ENCODE assay signal across 19 mouse cellular contexts in the genomic region with DNA sequence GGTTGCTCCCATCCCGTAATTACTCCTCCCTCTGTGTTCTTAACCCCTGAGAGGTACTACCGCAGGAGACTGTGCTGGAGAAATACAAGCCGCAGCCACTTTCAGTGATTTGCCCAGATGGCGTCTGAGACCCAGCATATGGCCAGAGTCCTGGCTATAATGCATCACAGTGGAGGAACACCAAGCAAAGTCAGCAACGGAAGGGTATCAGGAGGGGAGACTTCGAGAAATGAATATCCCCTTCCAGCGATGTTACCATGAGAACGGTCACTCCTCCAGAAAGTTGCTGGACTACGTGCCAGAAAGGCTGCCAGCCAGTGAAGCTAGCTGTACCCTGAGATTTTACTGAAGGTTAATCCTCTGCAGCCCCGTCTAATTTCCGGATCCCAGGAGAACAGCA.
DNase-seq lines count a peak whose midpoint lies in the region; ATAC-seq lines count a peak whose summit lies in the region.
"Had no signal": no experiment of that assay in that cellular context is flagged by ENCODE, and none has a peak within 500 bp of the region (broad histone marks: within the 10 kb centered on the region; RNA-seq: fewer than 3 reads in every experiment).

No protein-coding gene starts in this region.

- no peaks in the 10 kb centered on the region for H3K9me3 ChIP-seq in hindbrain, embryonic 15.5 days
- no peaks in the 10 kb centered on the region for H3K9me3 ChIP-seq in hindbrain, embryonic 14.5 days (ENCODE audit: control insufficient read depth, low read length)
- no peaks in the 10 kb centered on the region for H3K9me3 ChIP-seq in limb, embryonic 12.5 days
- H3K9me3 ChIP-seq in limb, embryonic 10.5 days (replicated peaks), result no peaks in the 10 kb centered on the region
- H3K9me3 ChIP-seq: midbrain, embryonic 15.5 days; stomach, embryonic 15.5 days had no signal

- H3K36me3 ChIP-seq in hindbrain, embryonic 15.5 days, result no peaks in the 10 kb centered on the region
- no peaks in the 10 kb centered on the region for H3K36me3 ChIP-seq in hindbrain, embryonic 14.5 days (replicated peaks; ENCODE audit: control insufficient read depth, insufficient read depth)
- H3K36me3 ChIP-seq in limb, embryonic 12.5 days, result no peaks in the 10 kb centered on the region
- no peaks in the 10 kb centered on the region for H3K36me3 ChIP-seq in limb, embryonic 10.5 days
- H3K36me3 ChIP-seq: midbrain, embryonic 15.5 days; stomach, embryonic 15.5 days had no signal

- 75% methylated on average over 11 of the region's 11 CpGs for WGBS in hindbrain, embryonic 15.5 days
- 74% methylated on average over 11 of the region's 11 CpGs for WGBS in hindbrain, embryonic 14.5 days
- WGBS in limb, embryonic 12.5 days, result 53% methylated on average over 11 of the region's 11 CpGs
- 86% methylated on average over 11 of the region's 11 CpGs for WGBS in limb, embryonic 10.5 days

- H3K4me3 ChIP-seq in hindbrain, embryonic 15.5 days, result no peak overlapping the region
- no peak overlapping the region for H3K4me3 ChIP-seq in hindbrain, embryonic 14.5 days (replicated peaks; ENCODE audit: low read length)
- no peak overlapping the region for H3K4me3 ChIP-seq in limb, embryonic 12.5 days (replicated peaks)
- H3K4me3 ChIP-seq in limb, embryonic 10.5 days, result no peak overlapping the region
- H3K4me3 ChIP-seq: heart, adult 2 months; megakaryocyte, embryonic 14.5 days; midbrain, embryonic 15.5 days; stomach, embryonic 15.5 days had no signal

- H3K4me1 ChIP-seq in hindbrain, embryonic 15.5 days (replicated peaks), result no peaks in the 10 kb centered on the region
- peaks cover 5% of the 10 kb centered on the region; the same call in 1 of the 2 replicates for H3K4me1 ChIP-seq in hindbrain, embryonic 14.5 days (replicated peaks; ENCODE audit: control insufficient read depth, insufficient read depth, low read length)
- H3K4me1 ChIP-seq in limb, embryonic 12.5 days (replicated peaks), result peaks cover 22% of the 10 kb centered on the region
- H3K4me1 ChIP-seq in limb, embryonic 10.5 days, result peaks cover 27% of the 10 kb centered on the region
- H3K4me1 ChIP-seq: midbrain, embryonic 15.5 days; stomach, embryonic 15.5 days had no signal

- no peak overlapping the region for H3K4me2 ChIP-seq in hindbrain, embryonic 15.5 days
- no peak overlapping the region for H3K4me2 ChIP-seq in hindbrain, embryonic 14.5 days (replicated peaks)
- H3K4me2 ChIP-seq in limb, embryonic 12.5 days, result no peak overlapping the region
- H3K4me2 ChIP-seq: liver, embryonic 11.5 days; midbrain, embryonic 15.5 days; stomach, embryonic 15.5 days had no signal

- ATAC-seq in hindbrain, embryonic 15.5 days (ENCODE audit: low FRiP score, low read depth), result 0 out of 2 replicates have a peak, but pooled peaks have one; percentile 23
- ATAC-seq in hindbrain, embryonic 14.5 days (ENCODE audit: low FRiP score), result no peak
- ATAC-seq in limb, embryonic 12.5 days (ENCODE audit: insufficient number of reproducible peaks, insufficient read depth, low FRiP score, low TSS enrichment, low read depth), result peak; percentile 26; the same call in 1 of the 2 replicates
- ATAC-seq: midbrain, embryonic 15.5 days had no signal

- no peak overlapping the region for H3K9ac ChIP-seq in hindbrain, embryonic 15.5 days
- no peak overlapping the region for H3K9ac ChIP-seq in hindbrain, embryonic 14.5 days
- no peak overlapping the region for H3K9ac ChIP-seq in limb, embryonic 12.5 days (replicated peaks)
- H3K9ac ChIP-seq: midbrain, embryonic 15.5 days; stomach, embryonic 15.5 days had no signal

- no peak for DNase-seq in hindbrain, embryonic 14.5 days (ENCODE audit: low spot score)
- DNase-seq in limb, embryonic 10.5 days (ENCODE audit: low spot score), result no peak
- peak; percentile 39 to 52 for DNase-seq in cerebellum, adult 18-20 months
- DNase-seq in cerebellum, postnatal 25 days, result peak; percentile 45 to 56
- DNase-seq in thymus, postnatal 14 days, result no peak
- no peak for DNase-seq in gastrocnemius, postnatal 4 days (ENCODE audit: low spot score in 2 of 2)
- DNase-seq: adrenal gland, postnatal 25 days; B cell, adult 2 months; gastrocnemius, postnatal 10 days; heart, adult 2 months; heart, postnatal 4 days; kidney, postnatal 10 days; lung, adult 2 months had no signal

- H3K27me3 ChIP-seq in hindbrain, embryonic 15.5 days, result no peaks in the 10 kb centered on the region
- no peaks in the 10 kb centered on the region for H3K27me3 ChIP-seq in hindbrain, embryonic 14.5 days (ENCODE audit: control insufficient read depth, insufficient read depth, low read length)
- H3K27me3 ChIP-seq in limb, embryonic 12.5 days, result no peaks in the 10 kb centered on the region
- H3K27me3 ChIP-seq in limb, embryonic 10.5 days (ENCODE audit: low read depth, poor library complexity, severe bottlenecking), result no peaks in the 10 kb centered on the region
- H3K27me3 ChIP-seq: midbrain, embryonic 15.5 days; stomach, embryonic 15.5 days had no signal

- H3K27ac ChIP-seq in hindbrain, embryonic 15.5 days (replicated peaks), result no peak overlapping the region
- H3K27ac ChIP-seq in hindbrain, embryonic 14.5 days, result no peak overlapping the region
- no peak overlapping the region for H3K27ac ChIP-seq in limb, embryonic 12.5 days
- no peak overlapping the region for H3K27ac ChIP-seq in limb, embryonic 10.5 days
- H3K27ac ChIP-seq: heart, adult 2 months; midbrain, embryonic 15.5 days; stomach, embryonic 15.5 days had no signal

Comparison
In these comparisons a context has a peak if more than half of its experiments do, and no peak if none do; other contexts are left out.
1. DNase-seq: peak in cerebellum, adult 18-20 months (2 of 2) and cerebellum, postnatal 25 days (2 of 2); none in hindbrain, embryonic 14.5 days (single experiment), limb, embryonic 10.5 days (single experiment), thymus, postnatal 14 days (single experiment) and gastrocnemius, postnatal 4 days (0 of 2).